Mouse (Mus musculus) brain, embryonic 14.5 days (tissue): ENCODE measurements around the gene Crebl2.

Experiments used
- CTCF ChIP-seq: fragments of 200-500 bp; IDR thresholded peaks from 2 replicates; pipeline ENCODE4 v1.5.1; 2012; ENCODE audit warnings: inconsistent platforms, mild to moderate bottlenecking, moderate library complexity, borderline replicate concordance; ENCODE audit not compliant: insufficient read depth, insufficient read length; ENCODE audit errors: extremely low read depth
- POLR2A ChIP-seq: fragments of 200-500 bp; IDR thresholded peaks from 2 replicates; pipeline ENCODE4 v1.6.1; 2012; ENCODE audit warnings: mild to moderate bottlenecking, inconsistent platforms, borderline replicate concordance; ENCODE audit not compliant: poor library complexity, insufficient read depth, insufficient read length, severe bottlenecking; ENCODE audit errors: extremely low read depth

GRCm38 (mm10) chr6:134876795-134877194 is 46.8 kb downstream of the Crebl2 start:
- TF ChIP-seq CTCF (peak; percentile 29; the same call in 1 of the 2 replicates), POLR2A (no peak)
